Mouse (Mus musculus) ES-E14 (cell line): ENCODE results near the gene Spata48.

Experiments used
- CHD2 ChIP-seq: IDR thresholded peaks from 2 replicates; pipeline ENCODE4 v1.6.1; 2014; ENCODE audit warnings: mild to moderate bottlenecking, low read depth, low read length, inconsistent platforms
- HCFC1 ChIP-seq: IDR thresholded peaks from 2 replicates; pipeline ENCODE4 v1.6.1; 2012; ENCODE audit warnings: low read length, inconsistent platforms, borderline replicate concordance; ENCODE audit not compliant: insufficient read depth
- MAFK ChIP-seq: IDR thresholded peaks from 2 replicates; pipeline ENCODE4 v1.6.1; 2014; ENCODE audit warnings: mild to moderate bottlenecking, low read depth, low read length, inconsistent platforms; ENCODE audit not compliant: insufficient read depth
- ZC3H11A ChIP-seq: IDR thresholded peaks from 2 replicates; pipeline ENCODE4 v1.6.1; 2012; ENCODE audit warnings: low read depth, mild to moderate bottlenecking, inconsistent platforms, low read length, borderline replicate concordance
- ZNF384 ChIP-seq: IDR thresholded peaks from 2 replicates; pipeline ENCODE4 v1.6.1; 2012; ENCODE audit warnings: low read depth, low read length, inconsistent platforms

- TF ChIP-seq ZC3H11A (no peak), MAFK (no peak), ZNF384 (no peak), HCFC1 (no peak), CHD2 (no peak)
Observed at GRCm38 (mm10) chr11:11514920-11515319, 53.0 kb downstream of the Spata48 start.
